Mouse (Mus musculus) lung, adult 2 months (tissue): ENCODE measurements at regions not wholly inside any gene's neighbourhood (a gene's known extent, or its start where the extent isn't known, plus 50 kb on each side); places are given as distances from the start of the nearest gene placed in this dataset.

Source experiments
- CTCF ChIP-seq: fragments of 200-500 bp; IDR thresholded peaks from 2 replicates; pipeline ENCODE4 v1.5.1; 2011; ENCODE audit warnings: mild to moderate bottlenecking, low read length, control low read depth; ENCODE audit not compliant: insufficient read depth
- POLR2A ChIP-seq: fragments of 200-500 bp; IDR thresholded peaks from 2 replicates; pipeline ENCODE4 v1.6.1; 2011; ENCODE audit warnings: low read depth, mild to moderate bottlenecking, control low read depth, low read length, borderline replicate concordance; ENCODE audit errors: extremely low read depth

DNA sequence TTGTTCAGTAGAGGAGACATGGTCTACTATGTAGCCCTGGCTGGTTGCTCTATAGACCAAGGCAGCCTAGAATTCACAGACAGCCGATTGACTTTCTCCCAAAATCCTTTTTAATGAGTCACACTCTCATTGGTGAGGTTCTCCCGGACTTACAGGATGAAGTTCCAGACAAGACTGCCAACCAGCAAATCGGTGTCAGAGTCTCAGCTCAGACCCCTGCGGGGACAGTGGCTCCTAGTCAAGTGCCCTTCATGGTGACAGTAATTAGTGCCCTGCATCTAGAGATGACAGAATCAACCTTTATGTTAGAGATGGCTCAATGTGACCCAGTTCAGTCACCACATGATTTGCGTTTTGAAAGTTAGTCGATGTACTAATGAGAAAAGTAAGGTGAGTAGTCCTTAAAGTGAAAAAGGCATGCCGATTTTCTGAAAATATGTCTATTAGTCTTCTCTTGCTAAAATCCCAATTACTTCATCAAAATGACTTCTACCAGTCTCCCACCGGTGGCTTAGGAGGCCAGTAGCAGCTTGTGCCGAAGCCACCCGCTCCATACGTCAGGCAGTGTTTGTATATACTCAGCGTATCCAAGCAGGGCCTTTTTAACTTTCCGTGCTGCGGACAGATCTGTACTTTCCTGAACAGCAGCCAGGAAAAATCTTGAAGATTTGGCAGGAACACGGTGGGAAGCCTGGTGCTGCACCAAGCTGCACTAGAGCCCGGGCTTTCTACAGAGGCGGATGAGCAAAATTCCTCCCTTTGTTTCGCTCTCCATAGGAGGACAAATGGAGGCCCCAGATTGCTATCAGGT lies 105.2 kb downstream of the Tes start:
- TF ChIP-seq POLR2A (peak; percentile 54; the same call in 1 of the 2 replicates), CTCF (no peak)
